Comparison of ENCODE assay signal across 23 mouse cellular contexts in genomic region chr19:44260487-44260886, GRCm38 (mm10). TPM values are rescaled to one million over a fixed set of nuclear protein-coding genes. Genes with fewer than 3 reads are reported as not detected.
DNase-seq lines count a peak whose midpoint lies in the region; ATAC-seq and TF ChIP-seq lines count a peak whose summit lies in the region.
"Had no signal": no experiment of that assay in that cellular context is flagged by ENCODE, and none has a peak within 500 bp of the region (broad histone marks: within the 10 kb centered on the region; RNA-seq: fewer than 3 reads in every experiment).

No protein-coding gene starts in this region.

- no peak overlapping the region for H3K9ac ChIP-seq in hindbrain, postnatal 0 days (replicated peaks; ENCODE audit: low read length)
- H3K9ac ChIP-seq in hindbrain, embryonic 11.5 days (ENCODE audit: low read depth, low read length): no peak overlapping the region
- no peak overlapping the region for H3K9ac ChIP-seq in lung, embryonic 14.5 days
- H3K9ac ChIP-seq: embryonic facial prominence, embryonic 15.5 days; liver, embryonic 15.5 days; midbrain, embryonic 12.5 days had no signal

- no peaks in the 10 kb centered on the region for H3K36me3 ChIP-seq in hindbrain, postnatal 0 days (ENCODE audit: insufficient read depth, low read length)
- no peaks in the 10 kb centered on the region for H3K36me3 ChIP-seq in hindbrain, embryonic 11.5 days (ENCODE audit: control insufficient read depth, insufficient read depth, low read length)
- no peaks in the 10 kb centered on the region for H3K36me3 ChIP-seq in lung, embryonic 14.5 days (ENCODE audit: insufficient read depth)
- no peaks in the 10 kb centered on the region for H3K36me3 ChIP-seq in E14TG2a.4 (ENCODE audit: insufficient read depth, low read length)
- no peaks in the 10 kb centered on the region for H3K36me3 ChIP-seq in embryonic facial prominence, embryonic 10.5 days (replicated peaks)
- H3K36me3 ChIP-seq: embryonic facial prominence, embryonic 15.5 days; forebrain, embryonic 10.5 days; liver, embryonic 15.5 days; midbrain, embryonic 12.5 days had no signal

- no peaks in the 10 kb centered on the region for H3K4me1 ChIP-seq in hindbrain, postnatal 0 days (ENCODE audit: insufficient read depth, low read length)
- no peaks in the 10 kb centered on the region for H3K4me1 ChIP-seq in hindbrain, embryonic 11.5 days (replicated peaks; ENCODE audit: control insufficient read depth, insufficient read depth, low read length)
- H3K4me1 ChIP-seq in lung, embryonic 14.5 days (ENCODE audit: insufficient read depth): no peaks in the 10 kb centered on the region
- peaks cover 81% of the 10 kb centered on the region for H3K4me1 ChIP-seq in E14TG2a.4 (replicated peaks; ENCODE audit: low read depth, low read length)
- H3K4me1 ChIP-seq in embryonic facial prominence, embryonic 10.5 days: peaks cover 10% of the 10 kb centered on the region
- H3K4me1 ChIP-seq: embryonic facial prominence, embryonic 15.5 days had no signal

- ATAC-seq in hindbrain, postnatal 0 days: no peak
- no peak for ATAC-seq in hindbrain, embryonic 11.5 days (ENCODE audit: low FRiP score)
- no peak for ATAC-seq in lung, embryonic 14.5 days (ENCODE audit: insufficient read depth)

- no peaks in the 10 kb centered on the region for H3K9me3 ChIP-seq in hindbrain, postnatal 0 days (ENCODE audit: low read length)
- H3K9me3 ChIP-seq in hindbrain, embryonic 11.5 days (ENCODE audit: control insufficient read depth, low read length): no peaks in the 10 kb centered on the region
- H3K9me3 ChIP-seq in lung, embryonic 14.5 days (ENCODE audit: low read depth, low read length): no peaks in the 10 kb centered on the region
- H3K9me3 ChIP-seq in E14TG2a.4 (ENCODE audit: low read length): peaks cover 17% of the 10 kb centered on the region; the same call in 1 of the 2 replicates
- H3K9me3 ChIP-seq in embryonic facial prominence, embryonic 10.5 days: no peaks in the 10 kb centered on the region
- H3K9me3 ChIP-seq: embryonic facial prominence, embryonic 15.5 days; forebrain, embryonic 10.5 days; liver, embryonic 15.5 days; midbrain, embryonic 12.5 days had no signal

- H3K27me3 ChIP-seq in hindbrain, postnatal 0 days (ENCODE audit: insufficient read depth, low read length): no peaks in the 10 kb centered on the region
- no peaks in the 10 kb centered on the region for H3K27me3 ChIP-seq in hindbrain, embryonic 11.5 days (ENCODE audit: control insufficient read depth, insufficient read depth, low read length)
- no peaks in the 10 kb centered on the region for H3K27me3 ChIP-seq in lung, embryonic 14.5 days (ENCODE audit: insufficient read depth, low read length)
- H3K27me3 ChIP-seq in E14TG2a.4 (ENCODE audit: insufficient read depth, low read length): no peaks in the 10 kb centered on the region
- no peaks in the 10 kb centered on the region for H3K27me3 ChIP-seq in embryonic facial prominence, embryonic 10.5 days (replicated peaks; ENCODE audit: low read depth, poor library complexity, severe bottlenecking)
- H3K27me3 ChIP-seq: embryonic facial prominence, embryonic 15.5 days had no signal

- WGBS in hindbrain, postnatal 0 days: 81% methylated on average over 5 of the region's 5 CpGs
- WGBS in hindbrain, embryonic 11.5 days: 83% methylated on average over 5 of the region's 5 CpGs
- WGBS in lung, embryonic 14.5 days: 77% methylated on average over 5 of the region's 5 CpGs
- 76% methylated on average over 5 of the region's 5 CpGs for WGBS in embryonic facial prominence, embryonic 10.5 days

- no peak overlapping the region for H3K4me3 ChIP-seq in hindbrain, postnatal 0 days (ENCODE audit: low read length)
- no peak overlapping the region for H3K4me3 ChIP-seq in hindbrain, embryonic 11.5 days (ENCODE audit: low read depth, low read length)
- no peak overlapping the region for H3K4me3 ChIP-seq in lung, embryonic 14.5 days (ENCODE audit: low read depth, low read length)
- no peak overlapping the region for H3K4me3 ChIP-seq in E14TG2a.4 (replicated peaks; ENCODE audit: low read length)
- H3K4me3 ChIP-seq in embryonic facial prominence, embryonic 10.5 days: no peak overlapping the region
- H3K4me3 ChIP-seq: embryonic facial prominence, embryonic 15.5 days; forebrain, embryonic 10.5 days; liver, embryonic 15.5 days; midbrain, embryonic 12.5 days; myocyte had no signal

- TF ChIP-seq CTCF in hindbrain, postnatal 0 days (IDR thresholded peaks at IDR 0.05; ENCODE audit: low read depth): peak; percentile 13; the same call in 1 of the 2 replicates
- peak; percentile 23; the same call in 1 of the 2 replicates for TF ChIP-seq CTCF in lung, embryonic 14.5 days (IDR thresholded peaks at IDR 0.05; ENCODE audit: low read depth)
- peak; percentile 19; the same call in 1 of the 2 replicates for TF ChIP-seq CTCF in E14TG2a.4 (conservative IDR thresholded peaks at IDR 0.05; ENCODE audit: low read length)

- no peak overlapping the region for H3K4me2 ChIP-seq in hindbrain, postnatal 0 days (ENCODE audit: low read depth, low read length)
- no peak overlapping the region for H3K4me2 ChIP-seq in hindbrain, embryonic 11.5 days (replicated peaks; ENCODE audit: low read depth, low read length)
- no peak overlapping the region for H3K4me2 ChIP-seq in lung, embryonic 14.5 days
- H3K4me2 ChIP-seq: embryonic facial prominence, embryonic 15.5 days; heart, embryonic 11.5 days; liver, embryonic 15.5 days; midbrain, embryonic 12.5 days had no signal

- no peak for DNase-seq in hindbrain, postnatal 0 days (ENCODE audit: low spot score)
- DNase-seq in hindbrain, embryonic 11.5 days (ENCODE audit: low spot score): no peak
- no peak for DNase-seq in lung, embryonic 14.5 days
- no peak for DNase-seq in lung, postnatal 10 days
- DNase-seq in naive thymus-derived CD4-positive, alpha-beta T cell, adult 2 months (ENCODE audit: low read depth): peak; percentile 54
- no peak for DNase-seq in embryonic facial prominence, embryonic 10.5 days (ENCODE audit: low spot score)
- DNase-seq: adrenal gland, postnatal 25 days; cerebellum, postnatal 10 days; gastrocnemius, postnatal 36 days; heart, postnatal 4 days; layer of hippocampus, postnatal 36 days; left cerebral cortex, postnatal 4 days; lung, postnatal 4 days; retina, postnatal 1 day had no signal

- H3K27ac ChIP-seq in hindbrain, postnatal 0 days: no peak overlapping the region
- H3K27ac ChIP-seq in hindbrain, embryonic 11.5 days (ENCODE audit: low read depth, low read length): no peak overlapping the region
- H3K27ac ChIP-seq in lung, embryonic 14.5 days (ENCODE audit: low read depth): no peak overlapping the region
- no peak overlapping the region for H3K27ac ChIP-seq in embryonic facial prominence, embryonic 10.5 days (replicated peaks)
- H3K27ac ChIP-seq: embryonic facial prominence, embryonic 15.5 days; forebrain, embryonic 10.5 days; liver, embryonic 15.5 days; midbrain, embryonic 12.5 days had no signal

RNA-seq across cellular contexts. Expression of gene Scd2, which starts 33.0 kb away (rescaled TPM):
- 1,071 and 1,235 TPM in 2 replicates for total RNA-seq in hindbrain, postnatal 0 days (2014; rRNA removed)
- 274 and 291 TPM in 2 replicates for polyA plus RNA-seq in hindbrain, postnatal 0 days (2015; fragmentation: Nextera tagmentation; extraction: Ambion mirVana)
- polyA plus RNA-seq in hindbrain, embryonic 11.5 days (2014; fragmentation: Nextera tagmentation; extraction: Ambion mirVana): 314 and 349 TPM in 2 replicates
- 248 and 257 TPM in 2 replicates for polyA plus RNA-seq in lung, embryonic 14.5 days (2014; fragmentation: Nextera tagmentation; extraction: Ambion mirVana)
- 324 and 353 TPM in 2 replicates for polyA plus RNA-seq in embryonic facial prominence, embryonic 10.5 days (2016; fragmentation: Nextera tagmentation; extraction: Ambion mirVana)

RNA-seq across cellular contexts. Expression of gene Scd3, which starts 57.4 kb away (rescaled TPM):
- total RNA-seq in hindbrain, postnatal 0 days (2014; rRNA removed): 0.31 and 2.7 TPM in 2 replicates
- 4.7 and 4.8 TPM in 2 replicates for polyA plus RNA-seq in hindbrain, postnatal 0 days (2015; fragmentation: Nextera tagmentation; extraction: Ambion mirVana)
- polyA plus RNA-seq in hindbrain, embryonic 11.5 days (2014; fragmentation: Nextera tagmentation; extraction: Ambion mirVana): 0.70 and 1.1 TPM in 2 replicates
- 0.20 TPM in 2 replicates for polyA plus RNA-seq in lung, embryonic 14.5 days (2014; fragmentation: Nextera tagmentation; extraction: Ambion mirVana)
- polyA plus RNA-seq in embryonic facial prominence, embryonic 10.5 days (2016; fragmentation: Nextera tagmentation; extraction: Ambion mirVana): 0.48 and 0.64 TPM in 2 replicates
- total RNA-seq: adrenal gland, postnatal 25 days; gastrocnemius, postnatal 36 days; heart, postnatal 4 days; neutrophil, adult 5-6 weeks had no signal
- polyA plus RNA-seq: large intestine, adult 2 months; liver, embryonic 15.5 days had no signal
